Mouse (Mus musculus): ENCODE results near the gene Cd180.
"Not testable (repeated sequence)": the region's sequence is repeated elsewhere in the genome, so short reads cannot be mapped to it uniquely, and the experiment has no call there.

Cd180 gene

GRCm38 (mm10) chr13:102700176-102700575, 6.8 kb downstream of the Cd180 start:
- TF ChIP-seq CTCF (conservative IDR thresholded peaks at IDR 0.05; ENCODE audit: low read length) = no peak
- TF ChIP-seq POU5F1 (IDR thresholded peaks at IDR 0.05; ENCODE audit: borderline replicate concordance, low read length) = no peak
- no peak for TF ChIP-seq NANOG (IDR thresholded peaks at IDR 0.05; ENCODE audit: borderline replicate concordance, low read length)
- H3K27me3 ChIP-seq (ENCODE audit: insufficient read depth, low read length) = no peaks in the 10 kb centered on the region
- H3K36me3 ChIP-seq (ENCODE audit: insufficient read depth, low read length) = no peaks in the 10 kb centered on the region
- no peaks in the 10 kb centered on the region for H3K9me3 ChIP-seq (ENCODE audit: low read length)
- H3K4me1 ChIP-seq (replicated peaks; ENCODE audit: low read depth, low read length) = peaks cover 40% of the 10 kb centered on the region
- no peak overlapping the region for H3K4me3 ChIP-seq (replicated peaks; ENCODE audit: low read length)

GRCm38 (mm10) chr13:102700744-102701143, 7.4 kb downstream of the Cd180 start:
- H3K4me1 ChIP-seq (replicated peaks; ENCODE audit: low read depth, low read length) = peaks cover 36% of the 10 kb centered on the region
- no peaks in the 10 kb centered on the region for H3K27me3 ChIP-seq (ENCODE audit: insufficient read depth, low read length)
- H3K9me3 ChIP-seq (ENCODE audit: low read length) = no peaks in the 10 kb centered on the region
- no peaks in the 10 kb centered on the region for H3K36me3 ChIP-seq (ENCODE audit: insufficient read depth, low read length)
- TF ChIP-seq NANOG (IDR thresholded peaks at IDR 0.05; ENCODE audit: borderline replicate concordance, low read length) (no peak), CTCF (conservative IDR thresholded peaks at IDR 0.05; ENCODE audit: low read length) (no peak), POU5F1 (IDR thresholded peaks at IDR 0.05; ENCODE audit: borderline replicate concordance, low read length) (no peak)
- H3K4me3 ChIP-seq (replicated peaks; ENCODE audit: low read length) = no peak overlapping the region

GRCm38 (mm10) chr13:102716973-102717372, 23.6 kb downstream of the Cd180 start:
- Histone ChIP-seq H3K36me3 (ENCODE audit: insufficient read depth, low read length) (no peaks in the 10 kb centered on the region), H3K4me1 (replicated peaks; ENCODE audit: low read depth, low read length) (no peaks in the 10 kb centered on the region), H3K9me3 (ENCODE audit: low read length) (no peaks in the 10 kb centered on the region), H3K4me3 (replicated peaks; ENCODE audit: low read length) (no peak overlapping the region), H3K27me3 (ENCODE audit: insufficient read depth, low read length) (no peaks in the 10 kb centered on the region)
- TF ChIP-seq CTCF (conservative IDR thresholded peaks at IDR 0.05; ENCODE audit: low read length) (no peak), POU5F1 (IDR thresholded peaks at IDR 0.05; ENCODE audit: borderline replicate concordance, low read length) (no peak), NANOG (IDR thresholded peaks at IDR 0.05; ENCODE audit: borderline replicate concordance, low read length) (no peak)

GRCm38 (mm10) chr13:102725416-102725815, 32.1 kb downstream of the Cd180 start:
- H3K27me3 ChIP-seq (ENCODE audit: insufficient read depth, low read length) = no peaks in the 10 kb centered on the region

GRCm38 (mm10) chr13:102725906-102726305, 32.5 kb downstream of the Cd180 start:
- H3K4me1 ChIP-seq (replicated peaks; ENCODE audit: low read depth, low read length) = peaks cover 7% of the 10 kb centered on the region
- no peaks in the 10 kb centered on the region for H3K27me3 ChIP-seq (ENCODE audit: insufficient read depth, low read length)
- no peaks in the 10 kb centered on the region for H3K9me3 ChIP-seq (ENCODE audit: low read length)
- TF ChIP-seq NANOG (IDR thresholded peaks at IDR 0.05; ENCODE audit: borderline replicate concordance, low read length) = no peak
- TF ChIP-seq POU5F1 (IDR thresholded peaks at IDR 0.05; ENCODE audit: borderline replicate concordance, low read length) = no peak
- TF ChIP-seq CTCF (conservative IDR thresholded peaks at IDR 0.05; ENCODE audit: low read length) = no peak
- H3K4me3 ChIP-seq (replicated peaks; ENCODE audit: low read length) = no peak overlapping the region
- H3K36me3 ChIP-seq (ENCODE audit: insufficient read depth, low read length) = no peaks in the 10 kb centered on the region

More at GRCm38 (mm10) chr13:102725416-102725815, 32.1 kb downstream of the Cd180 start:
- Histone ChIP-seq H3K4me3 (replicated peaks; ENCODE audit: low read length) (no peak overlapping the region), H3K4me1 (replicated peaks; ENCODE audit: low read depth, low read length) (peaks cover 7% of the 10 kb centered on the region), H3K36me3 (ENCODE audit: insufficient read depth, low read length) (no peaks in the 10 kb centered on the region), H3K9me3 (ENCODE audit: low read length) (no peaks in the 10 kb centered on the region)
- TF ChIP-seq NANOG (IDR thresholded peaks at IDR 0.05; ENCODE audit: borderline replicate concordance, low read length) (no peak), POU5F1 (IDR thresholded peaks at IDR 0.05; ENCODE audit: borderline replicate concordance, low read length) (no peak), CTCF (conservative IDR thresholded peaks at IDR 0.05; ENCODE audit: low read length) (no peak)

GRCm38 (mm10) chr13:102726876-102727275, 33.5 kb downstream of the Cd180 start:
- Histone ChIP-seq H3K27me3 (ENCODE audit: insufficient read depth, low read length) (no peaks in the 10 kb centered on the region), H3K4me3 (replicated peaks; ENCODE audit: low read length) (no peak overlapping the region), H3K4me1 (replicated peaks; ENCODE audit: low read depth, low read length) (peaks cover 7% of the 10 kb centered on the region), H3K36me3 (ENCODE audit: insufficient read depth, low read length) (no peaks in the 10 kb centered on the region), H3K9me3 (ENCODE audit: low read length) (no peaks in the 10 kb centered on the region)
- no peak for TF ChIP-seq CTCF (conservative IDR thresholded peaks at IDR 0.05; ENCODE audit: low read length)
- TF ChIP-seq NANOG (IDR thresholded peaks at IDR 0.05; ENCODE audit: borderline replicate concordance, low read length) = no peak
- no peak for TF ChIP-seq POU5F1 (IDR thresholded peaks at IDR 0.05; ENCODE audit: borderline replicate concordance, low read length)

GRCm38 (mm10) chr13:102728035-102728434, 34.7 kb downstream of the Cd180 start:
- H3K4me3 ChIP-seq (replicated peaks; ENCODE audit: low read length) = no peak overlapping the region
- no peak for TF ChIP-seq POU5F1 (IDR thresholded peaks at IDR 0.05; ENCODE audit: borderline replicate concordance, low read length)
- no peak for TF ChIP-seq CTCF (conservative IDR thresholded peaks at IDR 0.05; ENCODE audit: low read length)
- no peak for TF ChIP-seq NANOG (IDR thresholded peaks at IDR 0.05; ENCODE audit: borderline replicate concordance, low read length)
- H3K27me3 ChIP-seq (ENCODE audit: insufficient read depth, low read length) = no peaks in the 10 kb centered on the region
- H3K9me3 ChIP-seq (ENCODE audit: low read length) = no peaks in the 10 kb centered on the region
- no peaks in the 10 kb centered on the region for H3K36me3 ChIP-seq (ENCODE audit: insufficient read depth, low read length)
- H3K4me1 ChIP-seq (replicated peaks; ENCODE audit: low read depth, low read length) = peaks cover 7% of the 10 kb centered on the region

- H3K27me3 ChIP-seq (ENCODE audit: insufficient read depth, low read length); H3K4me3 ChIP-seq (replicated peaks; ENCODE audit: low read length); H3K4me1 ChIP-seq (replicated peaks; ENCODE audit: low read depth, low read length); H3K36me3 ChIP-seq (ENCODE audit: insufficient read depth, low read length); H3K9me3 ChIP-seq (ENCODE audit: low read length): not testable (repeated sequence)
Observed at GRCm38 (mm10) chr13:102728951-102729350, 35.6 kb downstream of the Cd180 start.

- H3K9me3 ChIP-seq (ENCODE audit: low read length) = no peaks in the 10 kb centered on the region
- H3K4me1 ChIP-seq (replicated peaks; ENCODE audit: low read depth, low read length) = peaks cover 29% of the 10 kb centered on the region
- H3K4me3 ChIP-seq (replicated peaks; ENCODE audit: low read length) = no peak overlapping the region
- H3K27me3 ChIP-seq (ENCODE audit: insufficient read depth, low read length) = peaks cover 9% of the 10 kb centered on the region
- peaks cover 19% of the 10 kb centered on the region for H3K36me3 ChIP-seq (ENCODE audit: insufficient read depth, low read length)
- TF ChIP-seq POU5F1 (IDR thresholded peaks at IDR 0.05; ENCODE audit: borderline replicate concordance, low read length) (no peak), NANOG (IDR thresholded peaks at IDR 0.05; ENCODE audit: borderline replicate concordance, low read length) (no peak), CTCF (conservative IDR thresholded peaks at IDR 0.05; ENCODE audit: low read length) (no peak)
Observed at GRCm38 (mm10) chr13:102733063-102733462, 39.7 kb downstream of the Cd180 start.

Data from E14TG2a.4 (cell line).